Mouse (Mus musculus) heart, embryonic 16.5 days (tissue): ENCODE results near the gene Rdh7. TPM values are rescaled to one million over a fixed set of nuclear protein-coding genes. Genes with fewer than 3 reads are reported as not detected.
"Not testable (repeated sequence)": the region's sequence is repeated elsewhere in the genome, so short reads cannot be mapped to it uniquely, and the experiment has no call there.

ENCODE experiments used
- ATAC-seq: fragments of 200-750 bp; cut with Nextera tagmentation; replicated peaks from 2 replicates; pipeline ENCODE4 v1.8.0; 2017; ENCODE audit warnings: moderate number of reproducible peaks; ENCODE audit not compliant: insufficient read depth, low FRiP score; ENCODE audit errors: extremely low read depth
- H3K27ac ChIP-seq: fragments of 300-500 bp; sonication (generic); 2 replicates; pipeline ENCODE4 v1.5.1; 2014; ENCODE audit warnings: mild to moderate bottlenecking, low read length, control low read depth, moderate library complexity
- H3K27me3 ChIP-seq: fragments of 300-500 bp; sonication (generic); 2 replicates; pipeline ENCODE4 v1.6.1; 2014; ENCODE audit warnings: low read length, mixed read lengths; ENCODE audit not compliant: control insufficient read depth, insufficient read depth
- H3K36me3 ChIP-seq: fragments of 300-500 bp; sonication (generic); 2 replicates; pipeline ENCODE4 v1.6.1; 2014; ENCODE audit not compliant: control insufficient read depth, insufficient read depth
- H3K4me1 ChIP-seq: fragments of 300-500 bp; sonication (generic); 2 replicates; pipeline ENCODE4 v1.6.1; 2014; ENCODE audit warnings: low read length, mixed read lengths; ENCODE audit not compliant: control insufficient read depth, insufficient read depth
- H3K4me2 ChIP-seq: fragments of 300-500 bp; sonication (generic); 2 replicates; pipeline ENCODE4 v1.6.1; 2014; ENCODE audit warnings: low read depth, mild to moderate bottlenecking, control low read depth, low read length
- H3K4me3 ChIP-seq: fragments of 300-500 bp; sonication (generic); 2 replicates; pipeline ENCODE4 v1.5.1; 2014; ENCODE audit warnings: mild to moderate bottlenecking, control low read depth, low read length
- H3K9ac ChIP-seq: fragments of 300-500 bp; sonication (generic); 2 replicates; pipeline ENCODE4 v1.6.1; 2014; ENCODE audit warnings: low read length, control low read depth
- H3K9me3 ChIP-seq: fragments of 300-500 bp; sonication (generic); replicated peaks from 2 replicates; pipeline ENCODE4 v1.6.1; 2016; ENCODE audit warnings: low read length; ENCODE audit not compliant: control insufficient read depth
- WGBS: fragments of 180-500 bp; shearing (Covaris S2); extraction: QIAGEN DNeasy Blood & Tissue Kit; methylation state at CpG from one replicate; pipeline ENCODE4 v1.1.7; 2014; 5-methylcytosine and 5-hydroxymethylcytosine counted together
- polyA plus RNA-seq: library from polyadenylated mRNA; unstranded; fragments of >200 nt; fragmentation: Nextera tagmentation; extraction: Ambion mirVana; gene quantifications from 2 replicates; pipeline ENCODE4 v1.2.1, GENCODE M21; 2015

The Rdh7 gene
- polyA plus RNA-seq, 1 experiment from 2014 or later = not detected

DNA sequence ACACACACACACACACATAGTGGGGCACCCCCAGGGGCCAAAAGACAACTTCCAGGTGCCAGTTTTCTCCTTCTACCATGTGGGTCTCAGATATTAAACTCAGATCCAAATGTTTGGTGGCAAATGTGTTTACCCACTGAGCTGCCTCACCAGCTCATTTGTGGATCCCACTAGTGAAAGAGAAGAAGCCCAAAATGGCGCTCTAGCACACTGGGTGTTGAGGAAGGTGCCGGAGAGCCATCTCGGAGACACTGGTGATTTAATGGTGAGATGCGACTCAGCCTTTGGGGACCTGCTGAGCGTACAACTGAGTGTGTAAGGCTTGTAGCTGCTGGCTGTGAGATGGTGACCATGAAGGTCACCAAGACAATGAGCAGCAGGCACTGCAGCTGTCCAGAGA lies 29.0 kb upstream of the Rdh7 start:
- no peaks in the 10 kb centered on the region for H3K9me3 ChIP-seq
- ATAC-seq = no peak
- no peaks in the 10 kb centered on the region for H3K36me3 ChIP-seq
- no peak overlapping the region for H3K4me3 ChIP-seq
- H3K4me2 ChIP-seq = no peak overlapping the region
- H3K4me1 ChIP-seq = no peaks in the 10 kb centered on the region
- no peak overlapping the region for H3K9ac ChIP-seq
- 92% methylated on average over 5 of the region's 5 CpGs for WGBS
- H3K27me3 ChIP-seq = no peaks in the 10 kb centered on the region
- no peak overlapping the region for H3K27ac ChIP-seq

DNA sequence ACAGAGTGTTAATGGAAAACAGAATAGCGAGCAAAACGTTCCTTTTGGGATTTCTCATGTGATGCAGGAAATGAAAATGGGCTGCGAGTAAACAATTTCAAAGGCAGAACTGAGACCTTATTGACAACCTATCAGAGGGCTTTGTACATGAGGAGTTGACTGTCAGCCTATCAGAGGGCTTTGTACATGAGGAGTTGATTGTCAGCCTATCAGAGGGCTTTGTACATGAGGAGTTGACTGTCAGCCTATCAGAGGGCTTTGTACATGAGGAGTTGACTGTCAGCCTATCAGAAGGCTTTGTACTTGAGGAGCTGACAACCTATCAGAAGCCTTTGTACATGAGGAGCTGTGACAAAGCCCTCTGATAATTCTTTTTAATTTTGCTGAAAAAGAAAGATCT lies 28.6 kb upstream of the Rdh7 start:
- H3K27ac ChIP-seq, H3K4me2 ChIP-seq, H3K4me1 ChIP-seq: not testable (repeated sequence)

DNA sequence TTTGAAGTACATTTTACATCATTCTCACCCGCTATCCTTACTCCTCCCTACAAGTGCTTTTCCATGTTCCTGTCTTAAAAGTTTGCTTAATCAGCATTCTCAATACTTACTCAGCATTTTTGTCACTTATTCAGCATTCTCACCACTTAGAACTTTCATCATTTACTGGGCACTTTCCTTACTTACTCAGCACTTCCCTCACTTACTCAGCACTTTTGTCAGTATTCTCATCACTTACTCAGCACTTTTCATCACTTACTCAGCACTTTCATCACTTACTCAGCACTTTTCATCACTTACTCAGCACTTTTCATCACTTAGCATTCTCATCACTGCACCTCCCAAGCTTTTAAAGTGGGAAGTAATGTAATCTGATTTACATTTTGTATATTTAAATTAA lies 27.0 kb upstream of the Rdh7 start:
- Histone ChIP-seq H3K9me3 (no peaks in the 10 kb centered on the region), H3K36me3 (no peaks in the 10 kb centered on the region), H3K4me3 (no peak overlapping the region), H3K27ac (no peak overlapping the region), H3K4me1 (no peaks in the 10 kb centered on the region), H3K4me2 (no peak overlapping the region), H3K27me3 (no peaks in the 10 kb centered on the region), H3K9ac (no peak overlapping the region)
- 86% methylated on average over 1 of the region's 1 CpGs for WGBS
- ATAC-seq = no peak

More for the DNA sequence above, 28.6 kb upstream of the Rdh7 start:
- H3K4me3 ChIP-seq, ATAC-seq, H3K36me3 ChIP-seq, H3K9ac ChIP-seq, H3K9me3 ChIP-seq, H3K27me3 ChIP-seq: not testable (repeated sequence)
- WGBS = 79% methylated on average over 3 of the region's 3 CpGs

DNA sequence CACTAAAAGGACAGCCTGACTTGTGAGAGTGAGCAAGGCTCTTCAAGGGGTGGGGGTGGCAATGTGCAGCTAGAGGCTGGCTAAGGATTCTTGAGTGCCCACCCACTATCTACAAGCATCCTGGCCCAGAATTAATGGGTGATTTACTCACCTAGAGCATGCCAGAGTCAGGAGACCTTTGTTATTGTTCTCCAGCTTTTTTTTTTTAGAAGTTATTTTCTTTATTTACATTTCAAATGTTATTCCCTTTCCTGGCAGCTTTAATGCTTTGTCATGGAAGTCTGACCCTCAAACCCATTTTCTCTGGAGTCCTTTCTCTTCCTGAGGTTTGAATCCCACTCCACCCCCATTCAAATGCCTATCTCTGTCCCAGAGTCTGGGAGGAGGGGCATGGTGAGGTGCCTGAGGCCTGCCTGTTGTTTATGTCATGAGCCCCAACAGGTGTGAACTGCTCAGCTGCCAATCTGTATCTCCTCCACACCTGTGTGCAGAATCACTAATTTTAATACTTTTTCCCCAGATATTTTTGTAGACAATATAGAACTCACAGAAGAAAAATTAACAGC lies 18.9 kb upstream of the Rdh7 start:
- ATAC-seq = no peak
- H3K9me3 ChIP-seq = no peaks in the 10 kb centered on the region
- no peaks in the 10 kb centered on the region for H3K36me3 ChIP-seq
- H3K4me2 ChIP-seq = no peak overlapping the region
- no peak overlapping the region for H3K27ac ChIP-seq
- H3K4me3 ChIP-seq = no peak overlapping the region
- 0 out of 2 replicates have a peak, but pooled peaks cover 4% of the 10 kb centered on the region for H3K4me1 ChIP-seq
- no peak overlapping the region for H3K9ac ChIP-seq
- no peaks in the 10 kb centered on the region for H3K27me3 ChIP-seq

DNA sequence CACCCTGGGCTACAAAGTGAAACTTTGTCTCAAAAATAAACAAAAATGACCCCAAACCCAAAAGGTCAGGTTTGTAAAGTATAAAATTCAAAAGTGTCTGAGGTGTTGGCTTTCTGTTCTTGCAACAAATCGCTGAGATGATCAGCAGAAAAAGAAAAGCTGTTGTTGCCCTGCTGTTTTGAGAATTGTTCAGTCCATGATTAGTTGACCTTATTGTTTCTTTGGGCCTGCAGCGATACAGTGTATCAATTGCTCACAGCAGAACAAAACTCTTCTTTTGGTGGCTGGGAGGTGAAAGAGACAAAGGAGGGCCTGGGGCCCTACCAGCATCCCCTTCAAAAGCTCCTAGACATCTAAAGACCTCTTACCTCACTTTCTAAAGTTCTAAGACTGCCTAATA lies 17.5 kb upstream of the Rdh7 start:
- no peak overlapping the region for H3K4me2 ChIP-seq
- H3K36me3 ChIP-seq = no peaks in the 10 kb centered on the region
- H3K9me3 ChIP-seq = no peaks in the 10 kb centered on the region
- WGBS = 86% methylated on average over 2 of the region's 2 CpGs
- ATAC-seq = no peak
- H3K4me1 ChIP-seq = 0 out of 2 replicates have a peak, but pooled peaks cover 4% of the 10 kb centered on the region
- no peaks in the 10 kb centered on the region for H3K27me3 ChIP-seq
- H3K27ac ChIP-seq = no peak overlapping the region
- no peak overlapping the region for H3K4me3 ChIP-seq
- no peak overlapping the region for H3K9ac ChIP-seq

DNA sequence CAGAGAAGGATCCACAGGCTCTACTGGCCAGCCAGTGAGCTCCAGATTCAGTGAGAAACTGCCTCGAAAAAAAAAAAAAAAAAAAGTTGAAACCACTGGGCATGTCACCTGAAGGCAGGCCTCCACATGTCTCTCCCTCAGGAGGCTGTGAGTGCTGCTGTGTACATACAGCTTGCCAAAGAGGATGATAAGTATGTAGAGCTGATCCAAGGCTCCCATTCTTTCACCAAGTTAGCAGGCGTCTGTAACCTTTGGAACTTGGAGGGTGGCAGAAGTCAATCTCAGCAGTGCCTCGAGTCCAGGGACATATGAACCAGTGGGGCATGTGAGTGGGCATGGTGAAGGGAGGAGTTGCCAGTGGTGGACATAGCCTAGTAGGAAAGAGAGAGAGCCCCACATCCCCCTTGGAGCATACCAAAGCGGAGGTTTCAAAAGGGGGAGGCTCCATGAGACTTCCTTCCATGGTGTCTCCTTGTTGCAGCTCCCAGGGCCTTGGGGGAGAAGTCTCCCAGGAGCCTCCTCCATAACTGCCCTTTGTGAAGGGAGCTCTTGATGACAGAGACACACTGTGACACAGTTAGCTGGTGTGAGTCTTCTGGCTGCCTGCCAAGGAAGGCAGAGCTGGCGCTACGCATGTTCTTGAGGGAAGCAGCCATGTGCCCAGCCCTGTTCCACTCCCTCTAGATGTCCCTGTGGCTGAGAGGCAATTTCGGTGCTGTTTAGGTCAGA lies 16.3 kb upstream of the Rdh7 start:
- ATAC-seq = no peak
- Histone ChIP-seq H3K9me3 (no peaks in the 10 kb centered on the region), H3K4me3 (no peak overlapping the region), H3K4me1 (0 out of 2 replicates have a peak, but pooled peaks cover 4% of the 10 kb centered on the region), H3K27me3 (no peaks in the 10 kb centered on the region), H3K36me3 (no peaks in the 10 kb centered on the region), H3K9ac (no peak overlapping the region), H3K27ac (no peak overlapping the region), H3K4me2 (no peak overlapping the region)
- WGBS = 42% methylated on average over 7 of the region's 7 CpGs

DNA sequence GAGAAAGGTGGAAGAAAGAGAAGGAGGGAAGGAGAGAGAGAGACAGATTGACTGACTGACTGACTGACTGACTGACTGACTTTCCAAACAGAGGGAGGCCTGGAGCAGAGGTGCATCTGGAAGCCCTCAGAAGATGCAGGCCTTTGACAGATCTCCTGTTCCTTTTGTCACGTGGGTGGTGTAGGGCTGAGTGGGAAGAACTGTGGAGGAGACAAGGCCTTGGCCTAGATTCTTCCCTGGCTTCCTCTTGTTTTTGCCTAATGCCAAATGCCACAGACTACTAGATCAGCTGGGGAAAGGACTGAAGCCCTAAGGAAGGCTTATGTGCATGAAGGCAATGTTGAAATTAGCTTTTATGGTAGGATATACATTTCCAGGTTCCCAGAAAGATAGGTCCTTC lies 14.5 kb upstream of the Rdh7 start:
- 0 out of 2 replicates have a peak, but pooled peaks cover 4% of the 10 kb centered on the region for H3K4me1 ChIP-seq
- no peak overlapping the region for H3K4me3 ChIP-seq
- no peak for ATAC-seq
- no peaks in the 10 kb centered on the region for H3K9me3 ChIP-seq
- H3K27ac ChIP-seq = no peak overlapping the region
- no peak overlapping the region for H3K4me2 ChIP-seq
- no peaks in the 10 kb centered on the region for H3K27me3 ChIP-seq
- H3K36me3 ChIP-seq = no peaks in the 10 kb centered on the region
- H3K9ac ChIP-seq = no peak overlapping the region
- WGBS = 45% methylated on average over 1 of the region's 1 CpGs

DNA sequence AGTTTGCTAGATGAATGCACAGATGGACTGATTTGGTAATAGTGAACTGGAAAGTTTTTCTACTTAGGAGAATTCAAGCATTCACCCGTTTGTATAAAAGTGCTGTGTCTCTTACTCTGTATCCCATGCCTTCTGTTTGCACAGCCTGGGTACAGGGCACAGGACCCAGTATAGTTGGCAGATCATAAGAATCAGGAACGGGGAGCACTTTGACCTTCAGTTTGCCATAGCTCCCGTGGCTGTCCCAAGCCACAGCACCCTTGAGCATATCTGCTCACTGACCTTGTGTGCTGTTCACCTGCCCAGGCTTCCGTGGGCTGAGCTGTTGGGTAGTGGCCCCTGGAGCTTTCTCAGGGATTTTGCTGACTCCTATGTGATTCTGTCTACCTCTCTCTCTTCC lies 13.1 kb upstream of the Rdh7 start:
- 78% methylated on average over 4 of the region's 4 CpGs for WGBS

DNA sequence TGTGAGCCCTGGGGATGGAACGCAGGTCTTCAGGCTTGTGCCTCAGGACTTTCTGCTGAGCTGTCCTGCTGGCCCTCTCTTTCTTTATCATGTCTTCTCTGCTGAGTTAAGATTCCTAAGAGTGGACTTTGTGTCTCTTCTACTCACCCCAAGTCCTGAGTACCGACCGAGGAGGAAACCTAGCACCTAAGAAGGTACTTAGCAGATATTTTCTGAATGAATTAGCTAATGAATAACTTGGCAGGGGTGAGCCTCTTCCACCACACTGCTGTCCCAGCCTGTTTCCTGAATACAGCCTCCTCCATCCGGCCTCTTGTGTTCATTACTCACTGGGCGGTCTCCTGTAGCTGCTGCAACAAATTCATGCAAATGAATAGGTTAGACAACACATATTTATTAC lies 11.2 kb upstream of the Rdh7 start:
- WGBS = 61% methylated on average over 5 of the region's 5 CpGs

More for the DNA sequence above, 13.1 kb upstream of the Rdh7 start:
- no peaks in the 10 kb centered on the region for H3K9me3 ChIP-seq
- no peak overlapping the region for H3K4me3 ChIP-seq
- ATAC-seq = no peak
- no peaks in the 10 kb centered on the region for H3K36me3 ChIP-seq
- H3K4me1 ChIP-seq = 0 out of 2 replicates have a peak, but pooled peaks cover 4% of the 10 kb centered on the region
- H3K27ac ChIP-seq = no peak overlapping the region
- no peak overlapping the region for H3K9ac ChIP-seq
- H3K27me3 ChIP-seq = no peaks in the 10 kb centered on the region
- H3K4me2 ChIP-seq = no peak overlapping the region

More for the DNA sequence above, 11.2 kb upstream of the Rdh7 start:
- H3K4me1 ChIP-seq = 0 out of 2 replicates have a peak, but pooled peaks cover under 1% of the 10 kb centered on the region
- no peaks in the 10 kb centered on the region for H3K36me3 ChIP-seq
- ATAC-seq = no peak
- H3K4me2 ChIP-seq = no peak overlapping the region
- H3K9ac ChIP-seq = no peak overlapping the region
- H3K27me3 ChIP-seq = no peaks in the 10 kb centered on the region
- H3K4me3 ChIP-seq = no peak overlapping the region
- no peaks in the 10 kb centered on the region for H3K9me3 ChIP-seq
- no peak overlapping the region for H3K27ac ChIP-seq
